Mouse (Mus musculus) Patski (cell line): ENCODE results near the gene Pcgf2. TPM values are rescaled to one million over a fixed set of nuclear protein-coding genes. Genes with fewer than 3 reads are reported as not detected.

Experiments used
- ATAC-seq: fragments of 100-300 bp; one replicate; pipeline ENCODE4 v1.8.0; 2021
- CTCF ChIA-PET: fragments of 350-600 bp; sonication (Branson Sonifier 250); formaldehyde crosslinking; loops from one replicate; lab custom pipeline; 2022; ENCODE audit warnings: inconsistent platforms; lab: Charles Lee
- POLR2A ChIA-PET: fragments of 350-600 bp; sonication (Branson Sonifier 250); formaldehyde crosslinking; loops from one replicate; lab custom pipeline; 2022; ENCODE audit warnings: antibody characterized with exemption, inconsistent platforms; lab: Charles Lee
- DNase-seq: peaks from one replicate; pipeline ENCODE4 v3.0.0-alpha.2; 2011; ENCODE audit warnings: low read depth, low spot score
- H3K27me3 ChIP-seq: fragments of 371-371 bp; one replicate; pipeline ENCODE4 v1.5.1; 2021
- CTCF ChIP-seq: fragments of 100-300 bp; IDR thresholded peaks from one replicate; pipeline ENCODE4 v1.5.1; 2021
- in situ Hi-C: fragments of 300-500 bp; cut with MboI; formaldehyde crosslinking; loops from 3 replicates; pipeline ENCODE4 v1.11.1; 2018; ENCODE audit warnings: low pct_unique_long_range_greater_than_20kb, mixed read lengths
- polyA plus RNA-seq: library from polyadenylated mRNA; unstranded; gene quantifications from one replicate; pipeline ENCODE4 v1.2.3, GENCODE M21; 2021

Gene Pcgf2
- polyA plus RNA-seq, 1 experiment from 2014 or later = 47.3 TPM

- POLR2A ChIA-PET = interaction anchor here (1.2 to 1.3 kb wide), 2 partner anchors 24 to 26 kb away, joined by 3 to 4 read pairs; no protein-coding TSS in a partner anchor
These were observed 15.5 kb downstream of the Pcgf2 start for GRCm38 (mm10) chr11:97684766-97685165.

GRCm38 (mm10) chr11:97684063-97684680 is 16.1 kb downstream of the Pcgf2 start:
- ATAC-seq (no peak), DNase-seq (no peak)
- in situ Hi-C loops = no loop called here
- POLR2A ChIA-PET = interaction anchor here (1.2 to 1.3 kb wide), 2 partner anchors 23 to 26 kb away, joined by 3 to 4 read pairs; no protein-coding TSS in a partner anchor
- H3K27me3 ChIP-seq = no peaks in the 10 kb centered on the region
- no peak for TF ChIP-seq CTCF
- CTCF ChIA-PET = interaction anchor here (0.9 kb wide), 1 partner anchor 9 kb away, joined by 3 read pairs; no protein-coding TSS in a partner anchor

More at GRCm38 (mm10) chr11:97684766-97685165, 15.5 kb downstream of the Pcgf2 start:
- CTCF ChIA-PET = no interaction called here
- TF ChIP-seq CTCF = no peak
- DNase-seq (no peak), ATAC-seq (no peak)
- in situ Hi-C loops = no loop called here
- H3K27me3 ChIP-seq = no peaks in the 10 kb centered on the region

- ATAC-seq = no peak
- in situ Hi-C loops = no loop called here
- CTCF ChIA-PET = interaction anchor here (1.2 kb wide), 1 partner anchor 16 kb away, joined by 4 read pairs; no protein-coding TSS in a partner anchor
- H3K27me3 ChIP-seq = no peaks in the 10 kb centered on the region
- POLR2A ChIA-PET = no interaction called here
- no peak for TF ChIP-seq CTCF
- DNase-seq = no peak
These were observed 17.7 kb downstream of the Pcgf2 start for GRCm38 (mm10) chr11:97682504-97683055.

- in situ Hi-C loops = no loop called here
These were observed 19.9 kb downstream of the Pcgf2 start for GRCm38 (mm10) chr11:97680430-97680829.

GRCm38 (mm10) chr11:97678301-97678700 is 22.0 kb downstream of the Pcgf2 start:
- in situ Hi-C loops = no loop called here
- no peaks in the 10 kb centered on the region for H3K27me3 ChIP-seq
- no peak for TF ChIP-seq CTCF
- ATAC-seq (no peak), DNase-seq (no peak)
- ChIA-PET POLR2A (interaction anchor here (1.3 kb wide), 1 partner anchor 21 kb away, joined by 3 read pairs; no protein-coding TSS in a partner anchor), CTCF (interaction anchor here (1.1 kb wide), 1 partner anchor 33 kb away, joined by 4 read pairs; no protein-coding TSS in a partner anchor)

More at GRCm38 (mm10) chr11:97680430-97680829, 19.9 kb downstream of the Pcgf2 start:
- H3K27me3 ChIP-seq = no peaks in the 10 kb centered on the region
- TF ChIP-seq CTCF = no peak
- ATAC-seq (no peak), DNase-seq (no peak)
- CTCF ChIA-PET = no interaction called here
- POLR2A ChIA-PET = no interaction called here

- no peaks in the 10 kb centered on the region for H3K27me3 ChIP-seq
- ChIA-PET CTCF (interaction anchor here (1.1 kb wide), 1 partner anchor 33 kb away, joined by 4 read pairs; no protein-coding TSS in a partner anchor), POLR2A (interaction anchor here (0.6 kb wide), 1 partner anchor 9 kb away, joined by 3 read pairs; no protein-coding TSS in a partner anchor)
- no peak for DNase-seq
- no peak for ATAC-seq
- in situ Hi-C loops = no loop called here
- no peak for TF ChIP-seq CTCF
These were observed 22.5 kb downstream of the Pcgf2 start for GRCm38 (mm10) chr11:97677842-97678241.

GRCm38 (mm10) chr11:97677381-97677780 is 22.9 kb downstream of the Pcgf2 start:
- no peak for ATAC-seq
- ChIA-PET CTCF (no interaction called here), POLR2A (interaction anchor here (0.6 kb wide), 1 partner anchor 9 kb away, joined by 3 read pairs; no protein-coding TSS in a partner anchor)
- no peak for TF ChIP-seq CTCF
- DNase-seq = no peak
- in situ Hi-C loops = no loop called here
- H3K27me3 ChIP-seq = no peaks in the 10 kb centered on the region

GRCm38 (mm10) chr11:97676050-97676754 is 24.1 kb downstream of the Pcgf2 start:
- CTCF ChIA-PET = interaction anchor here (1.0 kb wide), 1 partner anchor 10 kb away, joined by 3 read pairs; no protein-coding TSS in a partner anchor
- ATAC-seq (no peak), DNase-seq (no peak)
- in situ Hi-C loops = no loop called here
- POLR2A ChIA-PET = interaction anchor here (0.6 kb wide), 4 partner anchors 11 to 773 kb away, joined by 3 to 6 read pairs (median 3); no protein-coding TSS in a partner anchor
- no peak for TF ChIP-seq CTCF
- H3K27me3 ChIP-seq = no peaks in the 10 kb centered on the region

GRCm38 (mm10) chr11:97673148-97673547 is 27.1 kb downstream of the Pcgf2 start:
- DNase-seq = no peak
- ATAC-seq = no peak
- H3K27me3 ChIP-seq = no peaks in the 10 kb centered on the region
- in situ Hi-C loops = no loop called here
- CTCF ChIA-PET = no interaction called here
- POLR2A ChIA-PET = no interaction called here
- TF ChIP-seq CTCF = no peak

- no peak for ATAC-seq
- TF ChIP-seq CTCF = no peak
- in situ Hi-C loops = no loop called here
- ChIA-PET CTCF (no interaction called here), POLR2A (no interaction called here)
- no peak for DNase-seq
- H3K27me3 ChIP-seq = no peaks in the 10 kb centered on the region
These were observed 29.1 kb downstream of the Pcgf2 start for GRCm38 (mm10) chr11:97671177-97671527.
